Mouse (Mus musculus) adrenal gland, postnatal 14 days (tissue): ENCODE measurements at regions not wholly inside any gene's neighbourhood (a gene's known extent, or its start where the extent isn't known, plus 50 kb on each side); places are given as distances from the start of the nearest gene placed in this dataset.

Experiments used
- DNase-seq: peaks from one replicate; pipeline ENCODE4 v3.0.0; 2021; ENCODE audit warnings: mixed read lengths

- DNase-seq: peak; percentile 57
These were observed 56.5 kb downstream of the Tmsb4x start for GRCm38 (mm10) chrX:167152611-167153010.

DNA sequence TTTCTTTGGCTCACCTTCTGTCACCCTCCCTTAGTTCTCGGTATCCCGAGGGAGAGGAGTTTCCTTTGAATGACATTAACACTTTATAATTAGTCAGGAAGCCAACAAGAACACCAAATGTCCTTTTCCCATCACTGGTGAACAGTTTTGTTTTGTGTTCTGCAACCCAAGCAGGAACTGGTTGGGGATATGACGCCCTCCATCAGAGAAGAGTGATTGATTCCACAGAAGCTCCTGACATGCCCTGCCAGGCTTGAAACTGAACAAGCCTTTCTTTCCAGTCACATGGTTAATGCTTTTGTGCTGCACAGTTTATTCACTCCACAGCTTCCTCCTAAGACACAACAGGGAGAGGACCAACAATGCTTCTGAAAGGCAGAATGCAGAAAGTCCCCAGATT, 57.8 kb downstream of the Tmsb4x start:
- no peak for DNase-seq

DNA sequence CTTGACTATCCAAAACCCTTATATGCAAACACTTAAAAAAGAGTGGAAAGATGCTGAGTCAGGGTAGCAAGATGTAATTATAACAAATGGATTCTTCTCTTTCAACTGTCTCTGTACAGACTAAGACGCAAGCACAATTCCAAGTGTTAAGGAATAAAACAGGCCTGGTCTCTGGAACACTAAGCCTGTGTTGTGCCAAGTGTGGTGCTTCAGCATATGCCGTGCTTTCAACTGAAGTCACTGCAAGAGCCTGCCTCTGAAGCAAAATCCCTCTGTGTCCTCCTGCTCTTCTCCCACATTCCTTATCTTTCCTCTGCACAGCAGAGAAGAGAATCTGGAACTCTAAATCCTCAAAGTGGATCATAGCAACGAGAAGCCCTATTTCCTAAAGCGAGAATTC, 59.7 kb downstream of the Tmsb4x start:
- DNase-seq: no peak

DNA sequence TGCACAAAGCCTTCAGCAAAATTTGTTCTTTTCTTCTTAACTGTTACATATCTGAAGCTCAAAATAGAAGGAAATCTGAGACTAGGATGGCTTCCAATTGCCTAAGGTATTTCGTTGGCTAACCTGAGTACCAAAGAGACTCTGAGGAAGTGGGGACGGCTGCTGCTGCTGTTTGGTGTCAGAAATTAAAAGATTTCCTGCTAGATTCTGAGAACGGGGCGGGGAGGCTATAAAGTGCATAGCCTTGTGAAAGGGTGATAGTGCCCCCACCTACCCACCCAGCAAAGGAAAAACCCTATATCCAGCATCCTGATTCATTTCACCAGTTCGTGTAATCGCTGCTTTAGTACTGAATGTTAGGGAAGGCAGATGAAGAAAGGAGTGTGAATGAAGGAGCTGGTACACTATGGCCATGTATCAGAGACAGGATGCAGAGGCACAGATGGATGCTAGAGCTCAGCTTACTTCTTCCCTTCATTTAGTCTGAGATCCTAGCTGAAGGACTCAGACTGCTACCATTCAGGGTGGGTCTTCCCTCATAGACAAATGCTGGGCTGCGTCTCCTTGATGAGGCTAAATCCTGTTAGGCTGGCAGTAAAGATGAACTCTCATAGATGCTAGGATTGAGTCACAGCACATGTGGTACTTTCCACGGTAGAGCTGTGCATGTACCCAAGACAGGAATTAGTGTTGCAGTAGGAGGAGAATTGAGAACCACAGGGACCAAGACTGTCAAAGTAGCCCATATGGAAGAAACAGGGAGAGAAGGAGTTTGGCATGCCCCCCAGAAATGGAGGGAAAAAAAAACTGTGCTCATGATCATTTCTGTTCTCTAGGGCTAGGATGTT, 62.4 kb downstream of the Tmsb4x start:
- DNase-seq: no peak

GRCm38 (mm10) chrX:167145508-167146182, 63.5 kb downstream of the Tmsb4x start:
- DNase-seq: no peak

DNA sequence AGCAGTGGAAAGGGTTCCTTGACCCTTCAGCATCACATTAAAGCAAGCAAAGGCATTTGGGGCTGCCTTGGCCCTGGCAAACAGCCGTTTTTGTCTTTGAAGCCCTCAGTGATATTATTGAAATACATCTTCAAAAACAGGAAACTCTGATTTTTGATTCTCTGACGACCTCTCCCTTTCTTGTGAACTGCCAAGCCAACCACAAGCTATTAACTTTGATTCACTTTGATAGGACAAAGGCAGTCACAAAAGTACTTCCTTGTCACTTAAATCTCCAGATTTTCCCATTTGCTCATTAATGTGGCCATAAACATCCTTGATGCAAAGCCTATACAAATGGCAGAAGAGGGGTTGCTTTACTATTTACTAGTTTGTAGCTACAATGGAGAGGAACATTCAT, 70.0 kb downstream of the Tmsb4x start:
- DNase-seq: no peak

GRCm38 (mm10) chrX:167134250-167134649, 74.9 kb downstream of the Tmsb4x start:
- DNase-seq: no peak

- DNase-seq: no peak
These were observed 76.1 kb downstream of the Tmsb4x start for GRCm38 (mm10) chrX:167132989-167133395.

- DNase-seq: no peak
These were observed 77.8 kb downstream of the Tmsb4x start for GRCm38 (mm10) chrX:167131317-167131716.

- DNase-seq: no peak
These were observed 78.5 kb downstream of the Tmsb4x start for GRCm38 (mm10) chrX:167130601-167131000.

DNA sequence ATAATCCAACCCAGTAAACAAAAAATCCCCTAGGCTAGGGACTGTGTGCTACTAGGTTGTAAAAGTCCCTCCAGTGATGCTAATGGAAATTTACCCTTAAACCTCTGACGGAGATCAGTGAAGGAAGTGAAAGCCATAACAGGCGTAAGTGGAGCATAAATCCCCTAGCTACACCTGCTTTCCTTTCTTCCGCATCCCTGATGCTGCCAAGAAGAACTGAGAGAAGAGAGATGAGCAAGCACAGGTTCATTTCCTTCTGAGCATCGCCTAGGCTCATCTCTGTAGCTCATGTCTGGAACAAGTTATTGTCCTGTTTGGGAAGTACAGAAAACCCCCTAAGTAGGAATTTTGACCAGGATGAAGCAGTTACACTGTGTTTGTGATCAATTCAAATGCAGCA, 89.8 kb downstream of the Tmsb4x start:
- no peak for DNase-seq

GRCm38 (mm10) chrX:167115096-167115495, 94.0 kb downstream of the Tmsb4x start:
- DNase-seq: no peak

- no peak for DNase-seq
These were observed 97.8 kb downstream of the Tmsb4x start for GRCm38 (mm10) chrX:167111059-167111871.

GRCm38 (mm10) chrX:167108356-167108755, 100.8 kb downstream of the Tmsb4x start:
- DNase-seq: no peak

DNA sequence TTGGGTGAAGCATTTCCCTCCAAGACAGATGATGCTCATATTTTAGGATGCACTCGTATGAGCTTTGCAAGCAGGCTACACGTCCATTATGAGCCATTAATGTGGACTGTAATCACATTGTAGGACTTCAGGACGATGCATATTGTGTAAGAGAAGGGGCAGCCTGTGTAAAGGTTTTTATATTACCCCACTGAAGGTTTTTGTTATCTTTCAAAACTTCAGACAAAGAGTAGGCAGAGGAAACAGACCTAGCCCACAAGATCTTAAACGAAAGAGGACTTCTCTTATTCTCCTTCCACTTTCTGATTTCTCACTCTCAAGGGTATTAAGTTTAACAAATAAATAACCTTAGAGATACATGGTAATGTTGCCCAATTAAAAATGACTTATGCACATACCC, 101.6 kb downstream of the Tmsb4x start:
- no peak for DNase-seq

- DNase-seq: no peak
These were observed 103.1 kb downstream of the Tmsb4x start for GRCm38 (mm10) chrX:167105931-167106417.

GRCm38 (mm10) chrX:167105354-167105753, 103.8 kb downstream of the Tmsb4x start:
- DNase-seq: no peak

GRCm38 (mm10) chrX:167104247-167104621, 104.9 kb downstream of the Tmsb4x start:
- no peak for DNase-seq

DNA sequence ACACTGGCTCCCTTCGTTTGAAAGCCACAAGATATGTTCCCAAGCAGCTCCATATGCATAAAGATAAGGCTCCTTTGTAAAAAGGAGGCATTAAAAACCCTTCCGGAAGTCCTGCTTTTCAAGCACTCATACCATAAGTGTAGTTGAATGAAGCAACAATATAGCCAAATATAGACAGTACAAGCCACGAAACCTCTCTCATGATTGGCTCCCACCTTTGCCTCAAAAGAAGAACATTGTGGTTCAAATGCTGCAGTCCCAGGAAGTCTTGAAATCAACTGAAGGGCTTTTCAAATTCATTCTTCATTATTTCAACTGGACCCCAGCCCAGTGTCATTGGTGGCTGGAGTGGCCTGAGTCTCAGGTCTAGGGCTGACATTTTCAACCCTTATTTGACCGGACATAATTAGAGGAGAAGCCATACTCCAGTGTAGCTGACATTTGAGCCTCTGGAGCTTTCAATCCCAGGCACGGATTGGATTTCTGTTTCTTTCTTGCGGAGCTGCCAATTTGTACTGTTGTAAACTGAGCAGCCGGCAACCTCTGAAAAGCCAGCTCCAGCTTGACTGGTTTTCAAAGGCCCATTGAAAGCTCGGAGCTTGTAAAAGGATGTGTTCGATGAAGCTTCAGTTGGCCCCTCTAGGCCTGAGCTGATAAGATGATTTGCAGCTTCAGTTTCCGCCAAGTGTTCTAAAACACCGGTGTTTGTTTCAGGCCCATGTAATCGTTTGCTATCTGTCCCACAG, 105.4 kb downstream of the Tmsb4x start:
- DNase-seq: no peak

- no peak for DNase-seq
These were observed 107.2 kb downstream of the Tmsb4x start for GRCm38 (mm10) chrX:167101929-167102328.

DNA sequence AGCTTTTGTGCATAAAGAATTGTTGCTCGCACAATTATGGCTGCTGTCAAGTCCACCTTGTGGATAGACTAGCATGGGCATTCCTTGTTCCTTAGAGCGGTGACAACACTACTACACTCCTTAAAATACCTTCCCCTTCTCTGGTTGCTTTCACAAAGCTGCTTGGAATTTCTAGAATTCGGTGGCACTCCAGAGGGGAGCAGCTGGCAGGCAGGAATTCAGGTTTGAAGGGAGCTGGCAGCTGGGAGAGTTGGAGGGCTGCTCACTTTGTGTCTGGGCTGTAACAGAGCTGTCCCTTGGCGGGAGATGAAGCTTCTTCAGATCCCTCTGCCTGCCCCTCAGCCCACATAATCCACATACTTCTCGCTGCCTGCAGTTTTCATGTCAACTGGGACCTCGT, 109.7 kb downstream of the Tmsb4x start:
- DNase-seq: no peak

DNA sequence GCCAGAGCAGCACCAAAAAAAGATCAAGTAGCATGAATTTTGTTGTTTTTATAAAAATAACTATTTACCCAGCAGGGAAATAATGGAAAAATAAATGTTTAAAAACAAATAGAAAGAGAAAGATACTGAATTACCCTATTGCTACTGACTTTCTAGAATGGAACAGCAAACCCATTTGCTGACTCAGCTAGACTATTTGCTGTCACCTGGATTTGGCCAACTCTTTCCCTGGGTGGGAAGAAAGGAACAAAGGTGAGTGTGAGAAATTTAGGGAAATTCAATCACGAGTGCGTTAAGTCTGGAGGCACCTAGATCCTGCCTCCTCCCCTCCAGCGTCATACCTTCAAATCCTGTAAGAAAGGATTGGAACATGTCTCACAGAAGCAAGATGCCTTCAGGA, 110.2 kb downstream of the Tmsb4x start:
- DNase-seq: no peak
